Mouse (Mus musculus) forebrain, embryonic 11.5 days (tissue): ENCODE data around the gene Smarcc2. TPM values are rescaled to one million over a fixed set of nuclear protein-coding genes. Genes with fewer than 3 reads are reported as not detected.

Experiments used
- ATAC-seq: fragments of 200-750 bp; cut with Nextera tagmentation; replicated peaks from 2 replicates; pipeline ENCODE4 v1.8.0; 2017; ENCODE audit warnings: moderate TSS enrichment; ENCODE audit not compliant: low FRiP score
- DNase-seq: peaks from one replicate; pipeline ENCODE4 v3.0.0-alpha.2; 2017; ENCODE audit warnings: low spot score
- H3K27ac ChIP-seq: fragments of 300-500 bp; sonication (generic); 2 replicates; pipeline ENCODE4 v1.5.1; 2014; ENCODE audit warnings: low read depth, low read length
- H3K27me3 ChIP-seq: fragments of 300-500 bp; sonication (generic); 2 replicates; pipeline ENCODE4 v1.6.1; 2014; ENCODE audit warnings: mild to moderate bottlenecking, low read length, mixed read lengths; ENCODE audit not compliant: control insufficient read depth, insufficient read depth
- H3K36me3 ChIP-seq: fragments of 300-500 bp; sonication (generic); 2 replicates; pipeline ENCODE4 v1.6.1; 2014; ENCODE audit warnings: mild to moderate bottlenecking, low read length, moderate library complexity, mixed read lengths; ENCODE audit not compliant: control insufficient read depth, insufficient read depth
- H3K4me1 ChIP-seq: fragments of 300-500 bp; sonication (generic); replicated peaks from 2 replicates; pipeline ENCODE4 v1.6.1; 2014; ENCODE audit warnings: low read length, mixed read lengths; ENCODE audit not compliant: control insufficient read depth, insufficient read depth
- H3K4me2 ChIP-seq: fragments of 300-500 bp; sonication (generic); 2 replicates; pipeline ENCODE4 v1.6.1; 2014; ENCODE audit warnings: low read depth, mild to moderate bottlenecking, low read length, moderate library complexity, mixed read lengths; ENCODE audit not compliant: severe bottlenecking
- H3K4me3 ChIP-seq: fragments of 300-500 bp; sonication (generic); 2 replicates; pipeline ENCODE4 v1.5.1; 2014; ENCODE audit warnings: low read depth, low read length
- H3K9ac ChIP-seq: fragments of 300-500 bp; sonication (generic); 2 replicates; pipeline ENCODE4 v1.6.1; 2014; ENCODE audit warnings: low read length
- H3K9me3 ChIP-seq: fragments of 300-500 bp; sonication (generic); 2 replicates; pipeline ENCODE4 v1.6.1; 2016; ENCODE audit warnings: low read length, mixed read lengths; ENCODE audit not compliant: control insufficient read depth
- WGBS: fragments of 180-500 bp; shearing (Covaris S2); extraction: QIAGEN DNeasy Blood & Tissue Kit; methylation state at CpG from one replicate; pipeline ENCODE4 v1.1.7; 2014; 5-methylcytosine and 5-hydroxymethylcytosine counted together
- polyA plus RNA-seq: library from polyadenylated mRNA; unstranded; fragments of >200 nt; fragmentation: Nextera tagmentation; extraction: Ambion mirVana; gene quantifications from 2 replicates; pipeline ENCODE4 v1.2.1, GENCODE M21; 2014

Smarcc2 gene
- polyA plus RNA-seq = 139 and 144 TPM in 2 replicates

DNA sequence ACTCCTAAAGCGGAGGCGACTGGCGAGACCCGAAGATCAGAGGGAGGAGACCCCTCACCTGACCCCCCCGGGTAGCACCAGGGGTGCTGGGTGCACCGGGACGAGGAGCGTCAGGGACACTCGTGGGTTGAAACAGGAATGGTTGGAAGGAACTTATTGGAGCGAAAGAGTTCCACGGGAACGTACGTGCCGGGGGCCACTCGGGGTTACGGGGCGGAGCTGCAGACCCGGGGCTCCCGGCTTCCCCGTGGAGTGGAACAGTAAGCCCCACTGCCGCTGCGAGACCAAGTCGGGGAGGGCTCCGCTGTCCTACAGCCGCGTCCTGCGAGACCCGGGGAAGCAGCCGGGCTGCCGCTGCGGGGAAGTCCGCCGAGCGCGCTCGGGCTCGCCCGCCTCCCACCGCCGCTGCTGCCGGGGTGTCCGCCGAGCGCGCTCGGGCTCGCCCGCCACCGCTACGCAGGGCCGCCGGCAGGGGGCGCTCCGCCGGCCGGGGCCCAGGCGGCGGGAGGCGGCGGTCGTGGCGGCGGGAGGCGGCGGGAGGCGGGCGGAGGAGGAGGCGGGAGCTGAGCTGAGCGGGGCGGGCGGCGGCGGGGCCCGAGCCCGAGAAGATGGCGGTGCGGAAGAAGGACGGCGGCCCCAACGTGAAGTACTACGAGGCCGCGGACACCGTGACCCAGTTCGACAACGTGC is at the start of gene Smarcc2:
Gene Smarcc2 (plus strand): TSS at position 530 of the 690 bp plus-strand sequence.
- Histone ChIP-seq H3K4me3 (peak within 1 kb of the TSS; percentile 99), H3K27ac (peak within 1 kb of the TSS; percentile 93), H3K4me2 (peak within 1 kb of the TSS; percentile 72), H3K4me1 (peaks cover 9% of the 10 kb centered on the region), H3K9me3 (no peaks in the 10 kb centered on the region), H3K27me3 (no peaks in the 10 kb centered on the region), H3K9ac (peak within 1 kb of the TSS; percentile 98), H3K36me3 (peaks cover 5% of the 10 kb centered on the region; the same call in 1 of the 2 replicates)
- DNase-seq (peak; percentile 92), ATAC-seq (peak; percentile 76)
- under 1% methylated on average over 74 of the region's 86 CpGs for WGBS

DNA sequence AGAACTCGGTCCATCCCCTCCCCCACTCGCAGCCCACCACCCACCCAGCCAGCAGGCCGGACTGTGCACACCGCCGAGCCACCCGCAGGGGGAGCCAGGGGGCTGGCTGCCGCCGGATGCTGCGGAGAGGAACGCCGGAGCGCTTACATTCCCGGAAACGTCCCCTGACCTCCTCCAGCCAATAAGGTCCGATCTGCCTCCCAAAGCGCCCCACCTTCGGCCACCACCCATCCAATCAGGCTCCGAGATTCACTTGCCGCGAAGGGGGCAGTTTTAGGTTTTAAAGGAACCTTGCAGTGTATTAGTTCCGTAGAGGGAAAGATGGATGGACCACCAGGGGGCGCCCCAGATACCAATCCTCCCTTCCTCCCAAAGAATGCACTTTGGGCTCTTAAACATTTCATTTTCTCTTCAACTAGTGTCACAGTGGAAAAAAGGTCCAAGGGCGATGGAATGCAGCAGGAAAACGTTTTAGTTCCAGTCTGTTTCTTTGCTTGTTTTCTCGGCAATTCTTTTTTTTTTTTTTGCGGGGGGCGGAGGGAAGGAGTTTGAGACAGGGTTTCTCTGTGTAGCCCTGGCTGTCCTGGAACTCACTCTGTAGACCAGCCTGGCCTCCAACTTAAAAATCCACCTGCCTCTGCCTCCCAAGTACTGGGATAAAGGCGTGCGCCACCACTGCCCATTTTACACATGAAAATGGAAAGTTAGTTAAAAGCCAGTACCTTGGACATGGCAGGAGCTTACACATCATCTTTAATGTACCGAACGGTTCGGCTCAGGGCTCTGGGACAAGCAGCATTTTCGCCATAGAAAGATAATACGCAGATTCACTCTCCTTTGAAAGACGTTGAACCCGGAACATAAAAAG is 49.1 kb upstream of the Smarcc2 start:
- Histone ChIP-seq H3K4me2 (peak overlapping the region; percentile 96), H3K4me1 (peaks cover 13% of the 10 kb centered on the region), H3K9ac (peak overlapping the region; percentile 96), H3K9me3 (no peaks in the 10 kb centered on the region), H3K4me3 (peak overlapping the region; percentile 93), H3K27me3 (no peaks in the 10 kb centered on the region), H3K36me3 (no peaks in the 10 kb centered on the region), H3K27ac (peak overlapping the region; percentile 82)
- 8% methylated on average over 36 of the region's 36 CpGs for WGBS
- peak; percentile 98 for DNase-seq
- peak; percentile 90 for ATAC-seq

DNA sequence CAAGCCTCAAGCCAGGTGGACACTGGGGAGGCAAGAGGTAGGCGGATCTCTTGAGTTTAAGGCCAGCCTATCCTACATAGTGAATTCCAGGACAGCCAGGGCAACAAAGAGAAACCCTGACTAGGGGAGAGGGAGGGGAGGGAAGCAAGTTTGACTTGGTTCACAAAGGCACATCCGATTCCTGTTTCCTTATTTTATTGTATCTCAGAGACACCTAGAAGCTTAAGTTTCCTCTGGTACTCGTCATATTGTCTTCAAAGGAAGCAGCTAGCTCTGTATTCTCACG is 48.5 kb upstream of the Smarcc2 start:
- no peak for DNase-seq
- H3K4me2 ChIP-seq = peak overlapping the region; percentile 96
- no peak for ATAC-seq
- peak overlapping the region; percentile 84 for H3K9ac ChIP-seq
- no peaks in the 10 kb centered on the region for H3K27me3 ChIP-seq
- peak overlapping the region; percentile 81; the same call in 1 of the 2 replicates for H3K27ac ChIP-seq
- no peaks in the 10 kb centered on the region for H3K9me3 ChIP-seq
- 15% methylated on average over 4 of the region's 4 CpGs for WGBS
- peak overlapping the region; percentile 93 for H3K4me3 ChIP-seq
- peaks cover 13% of the 10 kb centered on the region for H3K4me1 ChIP-seq
- no peaks in the 10 kb centered on the region for H3K36me3 ChIP-seq

DNA sequence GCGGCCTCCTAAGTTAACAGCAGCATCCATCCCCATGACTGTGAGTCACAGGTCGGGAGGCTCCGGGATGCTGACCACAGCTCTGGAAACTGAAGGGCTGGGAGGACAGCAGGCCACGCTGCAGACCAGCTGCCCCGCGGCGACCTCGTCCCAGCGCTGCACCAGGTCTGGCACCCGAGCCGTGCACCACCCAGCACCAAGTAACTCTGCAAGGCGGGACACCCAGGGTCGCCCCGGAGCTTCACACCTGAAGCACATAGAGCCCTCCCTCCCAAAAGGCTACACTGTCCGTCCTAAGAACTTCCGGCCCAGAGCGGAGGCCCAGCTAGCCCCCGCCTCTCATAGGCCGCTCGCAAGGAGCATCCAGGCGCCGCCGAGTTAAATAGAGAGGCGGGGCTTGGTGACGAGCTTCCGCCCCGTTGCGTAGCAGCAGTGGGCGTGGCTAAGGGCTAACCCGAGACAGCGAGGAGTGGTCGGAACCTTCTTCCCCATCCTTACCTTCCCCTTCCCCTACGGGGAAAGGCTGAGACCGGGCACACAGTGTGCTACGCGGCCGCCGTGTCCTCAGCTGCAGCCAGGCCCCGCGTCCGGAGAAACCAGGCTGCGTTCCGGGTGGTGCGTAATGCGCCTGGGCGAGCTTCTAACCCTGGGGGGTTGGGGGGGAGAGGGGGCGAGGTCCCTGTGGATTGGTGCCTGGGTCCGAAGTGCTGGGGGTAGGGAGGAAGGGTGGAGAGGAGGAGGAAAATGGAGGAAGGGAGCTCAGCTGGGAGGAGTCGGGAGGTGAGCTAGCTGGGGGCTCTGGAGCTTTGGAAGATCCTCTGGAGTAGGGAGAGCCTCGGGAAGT is 47.6 kb upstream of the Smarcc2 start, which contains the start of the genes Nabp2 and Rnf41:
Gene Nabp2 (minus strand): TSS at position 282 of the 844 bp plus-strand sequence.
Gene Rnf41 (plus strand): TSS at position 447 of the 844 bp plus-strand sequence.
- Histone ChIP-seq H3K4me1 (peaks cover 13% of the 10 kb centered on the region), H3K9ac (peak within 1 kb of the TSS; percentile 84), H3K36me3 (no peaks in the 10 kb centered on the region; the same call in 1 of the 2 replicates), H3K27ac (peak within 1 kb of the TSS; percentile 81), H3K4me3 (peak within 1 kb of the TSS; percentile 93), H3K9me3 (no peaks in the 10 kb centered on the region), H3K4me2 (peak within 1 kb of the TSS; percentile 96), H3K27me3 (no peaks in the 10 kb centered on the region)
- ATAC-seq = peak; percentile 90
- DNase-seq = peak; percentile 98
- WGBS = under 1% methylated on average over 50 of the region's 50 CpGs

DNA sequence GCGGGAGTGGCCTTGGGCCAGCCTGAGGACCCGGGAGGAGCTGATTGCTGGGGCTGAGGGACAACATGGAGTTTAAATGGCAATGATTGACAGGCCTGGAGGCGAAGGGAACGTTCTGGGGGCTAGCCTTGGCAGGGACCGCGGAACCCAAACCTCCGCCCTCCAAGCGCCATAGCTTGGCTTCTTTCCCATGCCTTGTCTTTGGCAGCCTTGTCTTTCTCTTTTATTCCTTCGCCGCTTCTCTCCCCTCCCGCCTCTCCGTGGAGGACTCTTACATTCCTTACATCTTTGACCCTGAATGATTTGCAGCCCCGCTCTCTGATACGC is 47.0 kb upstream of the Smarcc2 start:
- H3K36me3 ChIP-seq = no peaks in the 10 kb centered on the region; the same call in 1 of the 2 replicates
- DNase-seq = no peak

DNA sequence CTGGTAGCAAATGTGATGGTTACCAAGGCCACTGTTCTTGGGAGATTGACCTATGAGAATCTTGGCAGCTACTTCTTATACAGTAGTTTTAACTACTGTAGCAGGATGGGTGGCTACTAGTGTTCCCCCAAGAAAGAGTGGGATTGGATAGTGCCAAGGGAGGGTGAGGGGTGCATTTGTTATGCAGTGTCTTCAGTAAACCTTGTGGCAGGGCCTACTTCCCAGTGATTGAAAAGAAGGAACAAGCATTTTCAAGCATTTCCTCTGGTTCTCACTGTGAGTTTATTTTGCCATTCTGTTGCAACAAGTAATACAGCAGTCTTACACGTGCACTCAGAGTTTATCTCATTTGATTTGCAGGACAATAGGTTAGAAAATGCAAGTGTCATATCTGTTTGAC is 46.5 kb upstream of the Smarcc2 start:
- ATAC-seq = no peak

More for the DNA sequence above, 47.0 kb upstream of the Smarcc2 start:
- Histone ChIP-seq H3K9ac (peak overlapping the region; percentile 84), H3K27ac (peak overlapping the region; percentile 81), H3K4me2 (peak overlapping the region; percentile 96), H3K4me3 (peak overlapping the region; percentile 93), H3K27me3 (no peaks in the 10 kb centered on the region), H3K9me3 (no peaks in the 10 kb centered on the region), H3K4me1 (peaks cover 13% of the 10 kb centered on the region)
- WGBS = under 1% methylated on average over 14 of the region's 14 CpGs
- no peak for ATAC-seq

DNA sequence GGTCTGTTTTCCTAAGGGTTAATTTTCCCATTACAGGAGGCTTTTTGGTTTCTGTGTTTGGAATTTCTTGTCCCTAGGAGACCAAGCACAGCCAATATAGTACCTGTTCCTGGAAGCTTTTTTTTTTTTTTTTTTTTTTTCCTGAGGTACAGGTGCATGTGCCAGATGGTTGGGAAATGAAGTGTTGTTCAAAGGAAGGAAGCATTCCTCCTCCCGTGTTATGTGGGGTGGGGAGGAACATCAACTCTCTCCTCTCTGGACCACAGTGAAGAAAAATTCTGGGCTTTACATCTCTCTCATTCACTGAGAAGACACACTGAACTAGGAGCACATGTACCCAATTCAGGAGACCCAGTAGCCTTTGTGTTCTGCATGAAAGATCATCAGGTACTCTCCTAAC is 46.0 kb upstream of the Smarcc2 start:
- no peak overlapping the region for H3K4me3 ChIP-seq
- no peak overlapping the region for H3K27ac ChIP-seq
- DNase-seq = no peak
- H3K27me3 ChIP-seq = no peaks in the 10 kb centered on the region
- peak overlapping the region; percentile 84 for H3K9ac ChIP-seq
- peak overlapping the region; percentile 96; the same call in 1 of the 2 replicates for H3K4me2 ChIP-seq
- no peak for ATAC-seq
- peaks cover 13% of the 10 kb centered on the region for H3K4me1 ChIP-seq
- no peaks in the 10 kb centered on the region; the same call in 1 of the 2 replicates for H3K36me3 ChIP-seq
- H3K9me3 ChIP-seq = no peaks in the 10 kb centered on the region
- WGBS = 57% methylated on average over 1 of the region's 1 CpGs

More for the DNA sequence above, 46.5 kb upstream of the Smarcc2 start:
- no peaks in the 10 kb centered on the region for H3K27me3 ChIP-seq
- no peaks in the 10 kb centered on the region; the same call in 1 of the 2 replicates for H3K36me3 ChIP-seq
- no peaks in the 10 kb centered on the region for H3K9me3 ChIP-seq
- H3K4me3 ChIP-seq = peak overlapping the region; percentile 93
- WGBS = 51% methylated on average over 1 of the region's 1 CpGs
- DNase-seq = no peak
- H3K4me1 ChIP-seq = peaks cover 13% of the 10 kb centered on the region
- peak overlapping the region; percentile 84 for H3K9ac ChIP-seq
- H3K4me2 ChIP-seq = peak overlapping the region; percentile 96
- H3K27ac ChIP-seq = no peak overlapping the region

DNA sequence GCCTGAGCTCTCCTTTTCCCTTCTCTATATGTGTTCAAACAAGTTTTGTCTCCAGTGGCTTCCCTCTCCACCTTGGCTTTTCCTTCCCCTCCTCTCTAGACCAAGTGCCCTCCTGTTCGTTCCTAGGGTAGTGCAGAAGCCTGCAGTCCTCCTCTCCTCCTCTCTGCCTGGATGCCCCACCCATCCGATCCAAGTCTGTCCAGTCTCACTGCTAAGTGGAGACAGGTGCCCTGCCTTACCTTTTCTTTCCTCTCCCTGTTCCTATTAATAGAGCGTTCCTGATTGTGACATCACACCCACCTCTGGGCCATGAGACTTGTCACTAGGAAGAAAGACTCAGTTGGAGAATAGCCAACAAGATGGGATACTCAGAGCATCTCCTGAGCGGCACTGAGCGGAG is 44.2 kb upstream of the Smarcc2 start:
- H3K4me3 ChIP-seq = no peak overlapping the region
- no peaks in the 10 kb centered on the region for H3K9me3 ChIP-seq
- no peak overlapping the region for H3K9ac ChIP-seq
- H3K36me3 ChIP-seq = no peaks in the 10 kb centered on the region; the same call in 1 of the 2 replicates
- ATAC-seq (no peak), DNase-seq (no peak)
- H3K4me1 ChIP-seq = peaks cover 13% of the 10 kb centered on the region
- no peaks in the 10 kb centered on the region for H3K27me3 ChIP-seq
- H3K27ac ChIP-seq = no peak overlapping the region
- H3K4me2 ChIP-seq = no peak overlapping the region
- 97% methylated on average over 5 of the region's 5 CpGs for WGBS
